Mouse (Mus musculus): ENCODE measurements at regions not wholly inside any gene's neighbourhood (a gene's known extent, or its start where the extent isn't known, plus 50 kb on each side); places are given as distances from the start of the nearest gene placed in this dataset.

- TF ChIP-seq CTCF (IDR thresholded peaks at IDR 0.05) (no peak), EP300 (IDR thresholded peaks at IDR 0.05) (no peak)
Observed at GRCm38 (mm10) chr1:125156093-125156492, 279.4 kb downstream of the Actr3 start.
